Mouse (Mus musculus) testis, adult 2 months (tissue): ENCODE data around the gene Epha8. TPM values are rescaled to one million over a fixed set of nuclear protein-coding genes. Genes with fewer than 3 reads are reported as not detected.

Experiments
- H3K27ac ChIP-seq: fragments of 200-500 bp; 2 replicates; pipeline ENCODE4 v1.5.1; 2012; ENCODE audit warnings: low read depth, low read length; ENCODE audit not compliant: control insufficient read depth, insufficient read depth
- H3K27me3 ChIP-seq: fragments of 200-500 bp; 2 replicates; pipeline ENCODE4 v1.6.1; 2012; ENCODE audit warnings: mild to moderate bottlenecking, low read length, moderate library complexity; ENCODE audit not compliant: control insufficient read depth, insufficient read depth
- H3K36me3 ChIP-seq: fragments of 200-500 bp; 2 replicates; pipeline ENCODE4 v1.6.1; 2012; ENCODE audit warnings: mild to moderate bottlenecking, low read length; ENCODE audit not compliant: control insufficient read depth, insufficient read depth
- H3K4me1 ChIP-seq: fragments of 200-500 bp; 2 replicates; pipeline ENCODE4 v1.6.1; 2012; ENCODE audit warnings: low read length; ENCODE audit not compliant: control insufficient read depth, insufficient read depth
- H3K4me3 ChIP-seq: fragments of 200-500 bp; 2 replicates; pipeline ENCODE4 v1.5.1; 2012; ENCODE audit warnings: low read depth, mild to moderate bottlenecking, low read length, moderate library complexity, mixed read lengths; ENCODE audit not compliant: control insufficient read depth
- CTCF ChIP-seq: fragments of 200-500 bp; IDR thresholded peaks from 2 replicates; pipeline ENCODE4 v1.5.1; 2012; ENCODE audit warnings: low read depth, mild to moderate bottlenecking, inconsistent platforms, low read length, moderate library complexity; ENCODE audit not compliant: control insufficient read depth, insufficient read depth, insufficient replicate concordance
- POLR2A ChIP-seq: fragments of 200-500 bp; IDR thresholded peaks from 2 replicates; pipeline ENCODE4 v1.6.1; 2012; ENCODE audit warnings: low read depth, mild to moderate bottlenecking, inconsistent platforms, low read length, moderate library complexity; ENCODE audit not compliant: control insufficient read depth
- polyA plus RNA-seq: library from polyadenylated mRNA; depleted of rRNA; stranded (reverse); fragments of >200 nt; gene quantifications from 2 replicates; pipeline ENCODE4 v1.2.3, GENCODE M21; 2012

The Epha8 gene
- polyA plus RNA-seq, 1 experiment, result 2.0 TPM

DNA sequence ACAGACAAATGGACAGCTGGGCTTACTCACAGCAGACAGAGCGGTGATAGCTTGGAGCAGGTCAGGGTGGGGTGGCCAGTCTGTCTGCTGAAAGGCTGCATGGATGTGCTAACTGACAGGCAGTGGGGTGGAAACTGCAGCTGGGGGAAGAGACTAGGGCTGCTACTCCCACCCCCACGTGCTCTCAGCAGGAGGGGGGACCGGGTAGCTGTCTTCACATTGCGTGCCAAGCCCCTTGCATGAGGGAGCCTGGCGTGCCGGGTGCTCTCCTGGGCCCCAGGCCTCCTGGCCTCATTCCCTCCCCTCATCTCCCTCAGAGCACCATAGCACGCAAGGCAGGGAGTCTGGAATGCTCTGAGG lies 39.5 kb downstream of the Epha8 start:
- Histone ChIP-seq H3K27me3 (no peaks in the 10 kb centered on the region), H3K27ac (no peak overlapping the region), H3K36me3 (no peaks in the 10 kb centered on the region), H3K4me3 (no peak overlapping the region), H3K4me1 (no peaks in the 10 kb centered on the region)
- TF ChIP-seq CTCF (no peak), POLR2A (no peak)

DNA sequence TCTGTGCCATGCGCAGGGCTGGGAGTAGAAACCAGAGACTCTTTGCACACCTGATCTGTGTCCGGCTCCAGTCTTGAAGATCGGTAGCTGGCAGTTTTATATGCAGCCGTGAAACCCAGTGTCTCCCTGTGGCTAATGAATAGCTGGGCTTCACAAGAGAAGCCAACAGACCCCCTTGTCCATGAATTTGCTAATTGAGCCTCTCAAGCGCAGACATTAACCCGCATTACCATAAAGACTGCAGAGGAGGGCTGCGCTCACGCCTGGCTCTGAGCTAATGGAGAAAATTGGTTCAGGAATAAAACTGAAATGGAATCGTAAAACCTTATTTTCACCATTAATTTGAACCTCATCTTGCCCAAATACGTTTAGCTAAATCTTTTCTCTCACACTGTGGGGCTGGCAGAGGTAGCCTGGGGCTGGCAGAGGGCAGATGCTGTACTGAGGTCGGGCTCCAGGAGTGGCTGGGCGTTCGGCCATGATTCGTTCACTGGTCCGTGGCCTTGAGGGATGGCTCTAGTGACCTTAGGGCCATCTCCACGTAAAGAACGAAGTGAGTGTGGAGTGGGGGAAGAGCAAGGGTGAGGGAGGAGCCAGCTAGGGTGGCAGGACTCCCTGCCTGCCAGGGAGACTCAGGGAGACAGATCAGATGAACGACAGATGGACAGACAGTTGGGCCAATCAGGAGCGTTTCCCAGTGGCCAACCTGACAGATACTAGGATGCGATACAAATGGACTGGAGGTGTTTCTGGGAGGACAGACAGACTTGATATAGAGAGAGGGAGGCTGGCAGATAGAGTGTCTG lies 40.1 kb downstream of the Epha8 start:
- H3K4me1 ChIP-seq, result no peaks in the 10 kb centered on the region
- no peaks in the 10 kb centered on the region for H3K27me3 ChIP-seq
- no peak overlapping the region for H3K4me3 ChIP-seq
- TF ChIP-seq POLR2A (no peak), CTCF (no peak)
- H3K27ac ChIP-seq, result no peak overlapping the region
- H3K36me3 ChIP-seq, result no peaks in the 10 kb centered on the region

DNA sequence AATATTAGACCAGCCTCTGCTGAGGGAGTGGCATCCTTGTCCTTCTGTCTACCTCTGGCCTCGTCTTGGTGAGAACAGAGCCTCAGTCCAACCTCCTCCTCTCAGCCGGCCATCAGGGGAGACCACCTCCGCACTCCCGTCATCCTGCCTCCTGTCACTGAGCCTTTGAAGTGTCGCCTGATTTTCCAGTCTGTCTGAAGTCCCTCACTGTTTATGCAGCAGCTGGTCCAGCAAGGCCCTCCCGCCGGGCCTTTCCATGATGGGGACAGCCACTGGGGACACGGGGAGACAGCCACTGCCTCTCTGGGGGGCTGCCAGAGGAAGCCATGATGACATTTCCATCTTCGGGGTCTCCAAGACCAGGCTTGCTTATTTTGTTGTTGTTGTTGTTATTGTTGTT lies 43.8 kb downstream of the Epha8 start:
- TF ChIP-seq CTCF, result no peak
- no peak for TF ChIP-seq POLR2A
- Histone ChIP-seq H3K36me3 (no peaks in the 10 kb centered on the region), H3K4me3 (no peak overlapping the region), H3K27ac (no peak overlapping the region), H3K4me1 (no peaks in the 10 kb centered on the region), H3K27me3 (no peaks in the 10 kb centered on the region)

DNA sequence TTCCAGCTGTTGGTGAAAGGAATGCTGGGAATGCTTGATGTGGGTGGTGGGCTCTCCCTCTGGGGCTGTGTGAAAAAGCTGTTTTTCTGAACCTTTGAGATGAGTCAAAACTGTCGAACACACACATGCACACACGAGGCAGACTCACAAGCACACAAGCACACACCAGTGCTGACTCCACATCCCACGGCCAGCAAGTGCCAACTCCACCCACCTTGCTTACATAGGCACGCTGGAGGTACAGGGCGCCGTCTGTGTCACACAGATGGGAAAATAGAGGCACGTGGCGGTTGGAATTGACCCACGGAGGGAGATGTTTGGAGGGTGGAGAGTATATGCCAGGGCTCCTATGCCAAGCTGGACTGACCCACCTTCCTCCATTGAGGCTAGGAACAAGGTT lies 44.8 kb downstream of the Epha8 start:
- TF ChIP-seq POLR2A (no peak), CTCF (no peak)
- Histone ChIP-seq H3K4me1 (no peaks in the 10 kb centered on the region), H3K27me3 (no peaks in the 10 kb centered on the region), H3K27ac (no peak overlapping the region), H3K36me3 (no peaks in the 10 kb centered on the region), H3K4me3 (no peak overlapping the region)

DNA sequence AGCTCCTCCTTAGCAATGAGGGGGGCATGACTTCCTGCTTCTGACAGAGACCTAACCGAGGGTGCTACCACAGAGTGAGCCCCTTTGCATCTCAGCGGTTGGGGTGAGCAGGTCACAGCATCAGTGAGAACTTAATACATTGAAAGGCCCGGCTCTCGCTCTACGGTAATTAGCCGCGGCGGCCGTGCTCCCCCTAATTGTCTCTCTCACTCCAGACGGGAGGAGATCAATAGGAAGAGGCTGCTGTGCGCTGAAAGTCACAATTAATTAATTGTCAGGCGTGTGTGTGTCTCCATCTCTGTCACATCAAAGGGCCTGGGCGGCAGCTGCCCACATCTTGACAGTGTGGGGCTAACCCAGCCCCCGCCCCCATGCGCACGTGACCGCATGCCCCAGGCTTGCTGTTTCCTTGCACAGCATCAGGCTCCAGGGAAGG lies 45.4 kb downstream of the Epha8 start:
- TF ChIP-seq POLR2A (no peak), CTCF (no peak)
- no peak overlapping the region for H3K27ac ChIP-seq
- H3K36me3 ChIP-seq, result no peaks in the 10 kb centered on the region
- H3K4me1 ChIP-seq, result no peaks in the 10 kb centered on the region
- no peaks in the 10 kb centered on the region for H3K27me3 ChIP-seq
- no peak overlapping the region for H3K4me3 ChIP-seq

DNA sequence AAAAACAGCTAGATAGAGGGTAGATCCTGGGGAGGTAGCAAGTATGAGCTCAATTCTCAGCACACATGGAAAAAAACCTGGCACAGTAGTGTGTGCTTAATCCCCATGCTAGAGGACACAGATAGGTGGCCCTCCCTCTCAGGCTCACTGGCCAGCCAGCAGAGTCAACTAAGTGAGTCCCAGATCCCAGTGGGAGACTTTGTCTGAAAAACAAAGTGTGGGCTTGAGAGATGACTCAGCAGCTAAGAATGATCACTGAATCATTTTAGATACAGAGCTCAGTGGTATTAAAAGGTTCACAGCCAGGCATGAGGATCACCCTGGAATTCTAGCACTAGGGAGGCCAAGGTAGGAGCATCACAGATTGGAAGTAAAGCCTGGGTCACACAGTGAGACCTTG lies 48.8 kb downstream of the Epha8 start:
- no peaks in the 10 kb centered on the region; the same call in 1 of the 2 replicates for H3K27me3 ChIP-seq
- TF ChIP-seq POLR2A (no peak), CTCF (no peak)
- H3K27ac ChIP-seq, result no peak overlapping the region
- H3K36me3 ChIP-seq, result no peaks in the 10 kb centered on the region
- no peak overlapping the region for H3K4me3 ChIP-seq
- H3K4me1 ChIP-seq, result no peaks in the 10 kb centered on the region

DNA sequence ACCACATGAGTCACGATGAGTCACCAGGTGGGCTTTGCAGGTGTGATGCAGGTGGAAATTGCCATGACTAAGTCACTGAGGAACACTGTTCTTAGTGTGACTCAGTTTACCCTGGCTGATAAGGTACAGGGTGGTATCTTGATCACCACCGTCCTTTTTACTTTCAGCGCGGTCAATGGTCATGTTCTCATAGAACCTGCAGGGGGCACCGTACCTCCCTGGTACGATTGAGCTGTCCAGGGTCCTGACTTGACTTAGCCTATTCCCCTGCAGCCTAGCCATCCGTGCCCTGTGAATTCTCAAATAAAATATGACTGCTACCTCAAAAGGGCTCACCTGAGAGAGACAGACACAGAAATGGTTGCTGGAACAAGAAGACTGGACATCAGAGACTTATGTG lies 49.6 kb downstream of the Epha8 start:
- H3K27me3 ChIP-seq, result no peaks in the 10 kb centered on the region; the same call in 1 of the 2 replicates
- H3K4me1 ChIP-seq, result no peaks in the 10 kb centered on the region
- TF ChIP-seq POLR2A, result no peak
- peak; percentile 90; the same call in 1 of the 2 replicates for TF ChIP-seq CTCF
- no peak overlapping the region for H3K27ac ChIP-seq
- no peak overlapping the region for H3K4me3 ChIP-seq
- H3K36me3 ChIP-seq, result no peaks in the 10 kb centered on the region
